Mouse (Mus musculus) testis, postnatal 10 days (tissue): ENCODE measurements around the gene Hoxc9.

Source experiments
- DNase-seq: peaks from one replicate; pipeline ENCODE4 v3.0.0; 2021; ENCODE audit warnings: low spot score

Gene Hoxc9

DNA sequence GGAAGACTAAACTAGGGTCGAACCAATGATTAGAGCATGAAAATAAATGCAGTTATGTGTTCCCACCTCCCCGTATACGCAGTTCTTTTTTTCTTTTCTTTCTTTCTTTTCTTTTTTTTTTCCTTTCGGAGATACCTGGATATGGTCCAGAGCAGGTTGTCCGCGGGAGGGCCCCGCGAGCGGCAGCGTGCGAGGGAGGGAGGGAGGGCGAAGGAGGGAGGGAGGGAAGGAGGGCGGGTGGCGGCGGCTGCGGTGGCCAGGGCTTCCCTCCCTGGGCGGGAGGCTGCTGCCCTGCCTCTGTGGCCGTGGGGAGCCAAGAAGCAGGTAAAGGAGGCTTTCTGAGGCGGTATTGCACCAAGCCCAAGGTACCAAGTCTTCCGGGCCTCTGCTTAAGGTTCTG is at the start of gene Hoxc9:
Hoxc9 (plus strand) TSS at position 269 of the 400 bp plus-strand sequence.
- DNase-seq = no peak

DNA sequence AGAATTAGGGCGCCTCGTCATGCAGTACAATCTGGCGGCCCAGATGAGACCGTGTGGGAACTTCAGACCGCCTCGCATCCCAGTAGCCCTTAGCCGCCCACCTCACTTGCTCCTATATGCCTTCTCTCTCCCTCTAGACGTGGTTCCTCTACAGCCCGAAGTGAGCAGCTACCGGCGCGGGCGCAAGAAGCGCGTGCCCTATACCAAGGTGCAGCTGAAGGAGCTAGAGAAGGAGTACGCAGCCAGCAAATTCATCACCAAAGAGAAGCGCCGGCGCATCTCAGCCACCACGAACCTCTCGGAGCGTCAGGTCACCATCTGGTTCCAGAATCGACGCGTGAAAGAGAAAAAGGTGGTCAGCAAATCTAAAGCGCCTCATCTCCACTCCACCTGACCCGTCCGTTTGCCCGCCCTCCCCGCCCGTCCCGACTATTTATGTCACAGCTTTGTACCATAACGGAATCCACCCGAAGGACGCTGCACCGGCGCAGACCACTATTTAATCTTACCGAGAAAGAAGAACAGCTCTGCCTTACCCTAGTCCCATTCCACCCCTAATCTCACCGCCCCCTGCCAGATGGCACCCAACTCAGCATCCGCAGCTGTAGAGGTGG is 49.1 kb upstream of the Hoxc9 start:
- DNase-seq = no peak

DNA sequence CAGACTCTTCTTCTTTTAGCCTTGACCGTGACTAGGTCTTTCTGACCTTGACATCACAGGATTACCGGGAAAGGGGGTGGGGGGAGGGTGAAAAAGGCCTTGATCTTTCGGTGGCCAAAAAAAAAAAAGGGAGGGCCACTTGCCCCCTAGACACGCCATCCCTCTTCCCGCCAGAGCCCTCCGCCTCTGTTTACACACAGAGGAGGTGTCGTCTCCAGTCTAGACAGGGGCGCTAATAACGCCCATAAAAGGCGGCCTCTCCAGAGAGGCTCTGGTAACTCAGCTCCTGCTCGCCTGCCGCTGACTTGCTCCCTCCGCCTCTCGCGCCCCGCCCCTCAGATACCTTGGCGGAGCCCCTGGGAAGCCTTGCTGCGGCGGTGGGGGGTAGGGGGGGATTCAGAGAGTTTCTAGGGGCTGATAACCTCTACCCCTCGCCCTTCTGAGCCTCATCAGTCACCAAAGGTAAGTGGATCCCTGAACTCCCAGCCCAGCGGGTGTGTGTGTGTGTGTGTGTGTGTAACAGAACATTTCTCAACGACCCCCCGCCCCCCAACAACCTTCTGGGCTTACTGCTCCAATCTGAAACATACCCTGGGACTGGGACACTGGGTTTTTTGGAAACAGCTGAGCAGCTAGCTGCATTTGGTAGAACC is 44.4 kb upstream of the Hoxc9 start:
- DNase-seq = no peak

GRCm38 (mm10) chr15:102934438-102934837 is 41.8 kb upstream of the Hoxc9 start:
- no peak for DNase-seq

DNA sequence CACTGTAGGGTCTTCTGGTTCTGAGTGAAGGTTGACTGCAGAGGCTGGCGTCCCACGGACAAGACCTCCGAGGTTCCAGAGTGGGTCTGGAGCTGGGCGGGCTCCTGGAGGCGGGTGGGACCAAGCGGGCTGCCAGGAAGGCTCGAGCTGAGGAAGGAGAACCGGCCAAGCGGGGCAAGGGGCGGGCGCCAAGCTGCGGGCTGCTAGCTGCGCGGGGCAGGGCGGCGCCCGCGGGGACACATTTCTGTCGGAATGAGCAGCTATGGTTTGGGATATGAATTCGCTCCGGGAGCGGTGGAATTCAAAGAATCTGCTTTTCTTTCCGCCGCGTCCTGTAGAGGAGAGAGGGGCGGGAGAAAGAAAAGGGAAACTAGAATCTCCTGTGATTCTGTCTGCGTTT is 41.3 kb upstream of the Hoxc9 start:
- no peak for DNase-seq

- no peak for DNase-seq
These were observed 39.8 kb upstream of the Hoxc9 start, which contains the start of gene Hoxc12 for GRCm38 (mm10) chr15:102936279-102936972. Gene Hoxc12, plus strand, starts transcription at chr15:102936757.

- no peak for DNase-seq
These were observed 39.1 kb upstream of the Hoxc9 start for GRCm38 (mm10) chr15:102937036-102937666.

DNA sequence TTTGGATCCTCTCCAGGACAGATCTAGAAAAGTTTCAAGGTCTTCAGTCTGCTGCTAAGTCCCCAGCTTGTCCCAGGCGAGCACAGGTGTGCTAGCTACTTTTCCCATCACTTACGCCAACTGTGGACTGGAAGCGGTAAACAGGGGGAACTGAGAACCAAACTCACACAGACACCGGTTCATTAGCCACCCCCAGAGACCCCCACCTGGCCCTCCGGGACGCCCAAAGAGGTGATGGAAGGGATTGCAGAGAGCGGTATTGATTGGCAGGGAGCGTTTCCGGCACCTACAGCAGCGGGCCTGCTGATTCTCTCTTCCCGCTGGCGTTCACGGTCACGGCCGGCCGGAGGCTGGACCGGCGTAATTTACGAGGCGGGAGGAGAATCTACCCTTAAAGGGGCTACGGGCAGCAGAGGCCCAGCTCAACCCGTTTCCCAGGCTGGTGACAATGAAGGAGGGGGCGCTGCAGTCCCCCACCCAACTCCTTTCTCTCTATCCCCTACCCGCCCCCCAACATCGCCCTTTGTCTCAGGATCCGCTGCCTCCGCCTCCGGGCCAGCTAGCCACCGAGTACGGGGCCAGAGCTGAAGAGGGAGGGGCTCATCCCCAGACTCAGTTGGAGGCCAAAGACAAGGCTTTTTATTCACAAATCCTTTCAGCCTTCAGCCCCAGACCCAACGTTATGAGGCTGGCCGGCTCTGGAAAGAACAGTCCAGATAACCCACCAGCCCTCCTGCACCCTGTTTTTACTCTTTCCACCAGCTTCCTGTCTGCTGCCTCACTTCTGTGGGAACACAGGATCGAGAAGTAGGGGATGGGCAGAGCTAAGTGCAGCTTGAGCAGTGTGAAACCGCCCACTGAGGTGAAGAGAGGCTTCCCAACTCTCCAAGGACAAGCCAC is 36.7 kb upstream of the Hoxc9 start:
- no peak for DNase-seq

- DNase-seq = no peak
These were observed 33.3 kb upstream of the Hoxc9 start for GRCm38 (mm10) chr15:102942739-102943467.

DNA sequence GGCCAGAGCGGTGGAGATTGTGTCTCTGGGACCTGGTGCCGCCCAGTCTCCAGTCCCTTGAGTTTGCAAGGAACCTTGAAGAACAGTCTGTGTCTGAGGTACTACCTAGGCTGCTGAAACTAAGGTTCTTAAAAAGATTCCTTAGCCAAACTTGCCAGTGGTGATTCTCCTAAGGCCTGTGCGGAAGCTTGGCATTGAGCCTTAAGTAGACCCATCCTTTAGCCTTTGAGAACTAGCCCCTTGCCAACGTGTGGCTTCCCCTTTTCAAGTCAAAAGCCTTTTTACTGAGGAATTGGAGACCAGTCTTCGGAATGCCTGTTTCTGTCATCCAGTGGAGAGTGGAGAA is 32.8 kb upstream of the Hoxc9 start:
- no peak for DNase-seq

DNA sequence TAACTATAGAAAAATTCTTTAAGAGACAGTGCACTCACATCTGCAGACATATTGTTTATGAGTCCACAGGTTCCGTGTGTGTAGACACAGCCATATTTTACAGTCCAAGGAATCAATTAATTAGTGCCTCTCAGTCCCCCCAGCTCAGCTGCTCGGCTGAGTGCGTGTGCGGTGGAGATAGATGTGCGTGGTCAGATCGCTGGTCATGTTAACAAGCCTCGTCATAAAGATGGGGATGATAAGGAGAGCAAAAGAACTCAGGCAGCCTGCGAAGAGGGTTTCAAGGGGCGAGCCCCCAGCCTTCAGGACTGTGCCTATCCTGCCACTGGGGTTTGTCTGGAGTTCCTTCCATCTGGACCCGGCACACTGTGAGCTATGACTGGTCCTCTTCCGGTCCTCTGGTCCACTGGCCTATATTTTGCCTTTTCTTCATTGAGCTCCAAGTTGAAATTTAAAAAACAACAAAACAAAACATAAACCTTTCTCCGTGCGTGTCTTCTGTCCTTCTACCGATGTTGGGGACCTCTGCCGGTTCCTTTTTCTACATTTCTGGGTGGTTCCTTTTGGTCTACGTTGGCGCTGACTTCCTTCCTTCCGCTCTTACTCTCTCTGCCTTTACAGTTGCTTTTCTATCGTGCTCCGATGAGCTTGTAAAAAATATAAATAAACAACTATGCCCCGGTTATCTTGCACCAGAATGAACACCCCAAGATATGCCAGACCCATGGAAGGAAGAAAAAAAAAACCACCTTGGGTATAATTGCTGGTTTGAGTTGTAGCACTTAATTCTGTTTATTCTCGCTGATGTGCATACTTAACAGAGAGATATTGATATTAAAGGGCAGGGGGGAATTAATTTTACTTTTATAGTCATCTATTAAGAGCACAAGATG is 30.8 kb upstream of the Hoxc9 start:
- DNase-seq = no peak

DNA sequence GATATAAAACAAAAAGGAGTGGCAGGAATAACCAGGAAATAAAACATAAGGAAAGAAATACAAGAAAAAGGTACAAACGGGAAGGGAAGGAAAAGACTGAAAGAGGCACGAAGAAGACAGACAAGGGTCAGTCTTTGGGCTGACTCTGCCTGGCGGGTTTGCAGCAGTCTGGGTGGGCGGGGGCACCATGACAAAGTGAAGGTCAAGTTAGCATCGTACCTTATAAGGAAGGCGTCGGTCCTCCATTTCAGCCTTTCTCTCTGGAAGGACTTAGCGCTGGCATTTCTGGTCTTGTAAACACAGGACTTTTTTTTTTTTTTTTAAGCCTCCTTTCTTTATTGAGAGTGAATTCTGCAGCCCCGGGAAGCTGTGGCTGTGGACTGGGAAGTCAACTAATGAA is 29.0 kb upstream of the Hoxc9 start:
- DNase-seq = no peak

DNA sequence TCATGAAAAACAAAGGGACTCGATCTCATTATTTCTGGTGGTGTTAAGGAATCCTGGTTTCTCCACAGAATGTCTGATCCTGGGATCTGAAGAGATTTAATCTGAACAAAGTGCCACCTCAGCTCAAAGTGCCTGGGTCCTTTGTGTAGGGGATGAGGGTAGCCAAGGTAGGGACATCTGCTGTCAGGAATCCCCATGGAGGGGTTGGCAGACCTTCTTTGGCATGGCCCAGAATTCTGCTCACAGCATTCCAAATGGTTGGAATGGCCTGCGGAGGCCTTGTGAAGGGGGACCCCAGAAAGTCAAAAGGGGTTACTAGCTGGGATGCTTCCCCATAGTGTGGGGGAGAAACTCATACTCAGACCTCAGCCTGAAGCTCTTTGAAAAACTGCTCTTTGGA is 27.4 kb upstream of the Hoxc9 start:
- no peak for DNase-seq

DNA sequence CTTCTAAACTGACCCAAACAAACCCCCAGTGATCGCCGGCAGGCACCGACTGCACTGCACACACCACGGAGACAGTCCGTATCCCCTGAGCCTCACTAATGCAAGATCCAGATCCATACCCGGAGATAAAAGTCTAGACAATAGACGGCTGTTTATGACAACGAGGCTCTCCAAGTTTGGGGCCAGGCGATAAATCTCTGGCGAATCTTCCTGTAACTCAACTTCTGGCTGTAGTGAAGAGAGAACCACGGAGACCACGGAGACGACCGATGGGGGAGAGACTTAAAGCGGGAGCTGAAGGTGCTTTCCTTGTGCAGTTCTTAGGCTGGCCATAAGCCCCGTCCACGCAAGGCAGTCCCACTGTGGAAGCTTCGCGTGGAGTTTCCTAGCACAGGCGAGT is 26.5 kb upstream of the Hoxc9 start:
- DNase-seq = no peak

- no peak for DNase-seq
These were observed 25.4 kb upstream of the Hoxc9 start for GRCm38 (mm10) chr15:102950877-102951276.

- DNase-seq = no peak
These were observed 22.7 kb upstream of the Hoxc9 start for GRCm38 (mm10) chr15:102953561-102953960.

GRCm38 (mm10) chr15:102954192-102955006 is 21.8 kb upstream of the Hoxc9 start, which contains the start of gene Hoxc11:
Gene Hoxc11, plus strand, starts transcription at chr15:102954427.
- no peak for DNase-seq

- DNase-seq = no peak
These were observed 21.2 kb upstream of the Hoxc9 start for GRCm38 (mm10) chr15:102955007-102955382.
